Mouse (Mus musculus): Measurements from ENCODE around the gene Ormdl2. TPM values are rescaled to one million over a fixed set of nuclear protein-coding genes. Genes with fewer than 3 reads are reported as not detected.

The Ormdl2 gene
- polyA plus RNA-seq, 1 experiment: 24.9 TPM

- 90% methylated on average over 16 of the region's 16 CpGs for WGBS
These were observed 19.4 kb downstream of the Ormdl2 start for GRCm38 (mm10) chr10:128801981-128802495.

DNA sequence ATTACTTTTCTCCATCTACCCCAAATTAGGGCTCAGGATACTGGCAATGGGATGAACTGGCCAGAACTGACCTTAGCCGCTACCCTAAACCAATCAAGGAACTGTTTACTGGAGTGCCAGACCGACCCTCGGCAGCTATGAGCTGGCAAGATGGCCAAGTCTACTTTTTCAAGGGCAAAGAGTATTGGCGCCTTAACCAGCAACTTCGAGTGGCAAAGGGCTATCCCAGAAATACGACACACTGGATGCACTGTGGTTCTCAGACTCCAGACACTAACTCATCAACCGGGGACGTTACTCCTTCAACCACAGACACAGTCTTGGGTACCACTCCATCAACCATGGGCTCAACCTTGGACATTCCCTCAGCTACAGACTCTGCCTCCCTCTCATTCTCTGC, 22.8 kb downstream of the Ormdl2 start:
- 85% methylated on average over 8 of the region's 8 CpGs for WGBS
- H3K4me1 ChIP-seq (ENCODE audit: control insufficient read depth, insufficient read depth, low read length): 0 out of 2 replicates have a peak, but pooled peaks cover 2% of the 10 kb centered on the region

More at GRCm38 (mm10) chr10:128801981-128802495, 19.4 kb downstream of the Ormdl2 start:
- H3K4me3 ChIP-seq (replicated peaks; ENCODE audit: control insufficient read depth, low read depth, low read length): no peak overlapping the region
- H3K4me1 ChIP-seq (ENCODE audit: control insufficient read depth, insufficient read depth, low read length): peaks cover 4% of the 10 kb centered on the region; the same call in 1 of the 2 replicates
- no peak overlapping the region for H3K27ac ChIP-seq (ENCODE audit: control insufficient read depth, insufficient read depth, low read depth, low read length, poor library complexity)
- TF ChIP-seq POLR2A (IDR thresholded peaks at IDR 0.05; ENCODE audit: borderline replicate concordance, control insufficient read depth, low read depth, low read length): no peak
- no peak for TF ChIP-seq CTCF (IDR thresholded peaks at IDR 0.05; ENCODE audit: control insufficient read depth, insufficient read depth, low read length)

DNA sequence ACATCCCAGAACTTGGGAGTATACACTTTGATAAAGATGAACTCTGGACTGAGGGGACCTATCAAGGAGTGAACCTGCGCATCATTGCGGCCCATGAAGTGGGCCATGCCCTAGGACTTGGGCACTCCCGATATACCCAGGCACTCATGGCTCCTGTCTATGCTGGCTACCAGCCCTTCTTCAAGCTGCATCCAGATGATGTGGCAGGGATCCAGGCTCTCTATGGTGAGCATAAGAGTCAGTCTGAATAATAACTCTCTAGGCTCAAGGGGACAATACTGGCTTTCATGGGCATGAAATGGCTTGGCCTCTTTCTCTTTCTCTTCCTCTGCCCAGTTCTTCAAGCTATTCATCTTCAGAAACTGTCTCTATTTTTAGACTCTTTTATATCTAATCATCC, 25.9 kb downstream of the Ormdl2 start:
- H3K4me3 ChIP-seq (replicated peaks; ENCODE audit: control insufficient read depth, low read depth, low read length): no peak overlapping the region
- WGBS: 97% methylated on average over 3 of the region's 3 CpGs
- TF ChIP-seq POLR2A (IDR thresholded peaks at IDR 0.05; ENCODE audit: borderline replicate concordance, control insufficient read depth, low read depth, low read length) (no peak), CTCF (IDR thresholded peaks at IDR 0.05; ENCODE audit: control insufficient read depth, insufficient read depth, low read length) (no peak)
- H3K4me1 ChIP-seq (ENCODE audit: control insufficient read depth, insufficient read depth, low read length): 0 out of 2 replicates have a peak, but pooled peaks cover 2% of the 10 kb centered on the region
- H3K27ac ChIP-seq (ENCODE audit: control insufficient read depth, insufficient read depth, low read depth, low read length, poor library complexity): no peak overlapping the region

More for the DNA sequence above, 22.8 kb downstream of the Ormdl2 start:
- Histone ChIP-seq H3K4me3 (replicated peaks; ENCODE audit: control insufficient read depth, low read depth, low read length) (no peak overlapping the region), H3K27ac (ENCODE audit: control insufficient read depth, insufficient read depth, low read depth, low read length, poor library complexity) (no peak overlapping the region)
- TF ChIP-seq POLR2A (IDR thresholded peaks at IDR 0.05; ENCODE audit: borderline replicate concordance, control insufficient read depth, low read depth, low read length) (no peak), CTCF (IDR thresholded peaks at IDR 0.05; ENCODE audit: control insufficient read depth, insufficient read depth, low read length) (no peak)

- Histone ChIP-seq H3K4me1 (ENCODE audit: control insufficient read depth, insufficient read depth, low read length) (0 out of 2 replicates have a peak, but pooled peaks cover 2% of the 10 kb centered on the region), H3K27ac (ENCODE audit: control insufficient read depth, insufficient read depth, low read depth, low read length, poor library complexity) (no peak overlapping the region), H3K4me3 (replicated peaks; ENCODE audit: control insufficient read depth, low read depth, low read length) (no peak overlapping the region)
- WGBS: 34% methylated on average over 5 of the region's 5 CpGs
- no peak for TF ChIP-seq CTCF (IDR thresholded peaks at IDR 0.05; ENCODE audit: control insufficient read depth, insufficient read depth, low read length)
- TF ChIP-seq POLR2A (IDR thresholded peaks at IDR 0.05; ENCODE audit: borderline replicate concordance, control insufficient read depth, low read depth, low read length): no peak
These were observed 27.1 kb downstream of the Ormdl2 start for GRCm38 (mm10) chr10:128794391-128794790.

DNA sequence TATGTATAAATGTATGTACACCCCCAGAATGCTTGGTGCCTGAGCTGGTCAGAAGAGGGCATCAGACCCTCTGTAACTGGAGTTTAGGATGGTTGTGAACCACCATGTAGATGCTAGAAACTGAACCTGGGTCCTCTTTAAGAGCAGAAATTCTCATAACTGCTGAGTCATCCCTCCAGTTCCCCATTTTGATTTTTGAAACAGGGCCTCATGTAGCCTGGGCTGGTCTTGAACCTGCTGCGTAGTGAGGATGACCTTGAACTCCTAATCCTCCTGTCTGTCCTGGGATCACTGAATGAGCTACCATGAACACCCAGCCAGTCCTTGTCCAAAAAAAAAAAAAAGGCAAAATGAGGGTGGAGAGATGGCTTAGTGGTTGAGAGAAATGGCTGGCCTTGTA, 28.2 kb downstream of the Ormdl2 start:
- no peak overlapping the region for H3K27ac ChIP-seq (ENCODE audit: control insufficient read depth, insufficient read depth, low read depth, low read length, poor library complexity)
- 69% methylated on average over 1 of the region's 1 CpGs for WGBS
- no peak for TF ChIP-seq POLR2A (IDR thresholded peaks at IDR 0.05; ENCODE audit: borderline replicate concordance, control insufficient read depth, low read depth, low read length)
- H3K4me3 ChIP-seq (replicated peaks; ENCODE audit: control insufficient read depth, low read depth, low read length): no peak overlapping the region
- 0 out of 2 replicates have a peak, but pooled peaks cover 2% of the 10 kb centered on the region for H3K4me1 ChIP-seq (ENCODE audit: control insufficient read depth, insufficient read depth, low read length)

- Histone ChIP-seq H3K27ac (ENCODE audit: control insufficient read depth, insufficient read depth, low read depth, low read length, poor library complexity) (no peak overlapping the region), H3K4me3 (replicated peaks; ENCODE audit: control insufficient read depth, low read depth, low read length) (no peak overlapping the region), H3K4me1 (ENCODE audit: control insufficient read depth, insufficient read depth, low read length) (0 out of 2 replicates have a peak, but pooled peaks cover 2% of the 10 kb centered on the region)
- TF ChIP-seq CTCF (IDR thresholded peaks at IDR 0.05; ENCODE audit: control insufficient read depth, insufficient read depth, low read length) (no peak), POLR2A (IDR thresholded peaks at IDR 0.05; ENCODE audit: borderline replicate concordance, control insufficient read depth, low read depth, low read length) (no peak)
These were observed 29.4 kb downstream of the Ormdl2 start for GRCm38 (mm10) chr10:128792041-128792440.

GRCm38 (mm10) chr10:128790398-128791124, 30.9 kb downstream of the Ormdl2 start, which contains the start of gene Mmp19:
Gene Mmp19 (plus strand): TSS chr10:128790910.
- TF ChIP-seq POLR2A (IDR thresholded peaks at IDR 0.05; ENCODE audit: borderline replicate concordance, control insufficient read depth, low read depth, low read length) (no peak), CTCF (IDR thresholded peaks at IDR 0.05; ENCODE audit: control insufficient read depth, insufficient read depth, low read length) (no peak)
- Histone ChIP-seq H3K4me3 (replicated peaks; ENCODE audit: control insufficient read depth, low read depth, low read length) (peak within 1 kb of the TSS; percentile 15), H3K4me1 (ENCODE audit: control insufficient read depth, insufficient read depth, low read length) (0 out of 2 replicates have a peak, but pooled peaks cover 2% of the 10 kb centered on the region), H3K27ac (ENCODE audit: control insufficient read depth, insufficient read depth, low read depth, low read length, poor library complexity) (no peak within 1 kb of the TSS)
- 77% methylated on average over 7 of the region's 7 CpGs for WGBS

GRCm38 (mm10) chr10:128780200-128780599, 41.2 kb downstream of the Ormdl2 start:
- no peak overlapping the region for H3K27ac ChIP-seq (ENCODE audit: control insufficient read depth, insufficient read depth, low read depth, low read length, poor library complexity)
- no peak for TF ChIP-seq POLR2A (IDR thresholded peaks at IDR 0.05; ENCODE audit: borderline replicate concordance, control insufficient read depth, low read depth, low read length)
- 15% methylated on average over 1 of the region's 1 CpGs for WGBS

More at GRCm38 (mm10) chr10:128780200-128780599, 41.2 kb downstream of the Ormdl2 start:
- Histone ChIP-seq H3K4me3 (replicated peaks; ENCODE audit: control insufficient read depth, low read depth, low read length) (no peak overlapping the region), H3K4me1 (ENCODE audit: control insufficient read depth, insufficient read depth, low read length) (peaks cover 1% of the 10 kb centered on the region; the same call in 1 of the 2 replicates)

Measured in bone marrow, adult 2 months (tissue).